Mouse (Mus musculus): ENCODE data around the gene Myo18b.

- no peak for TF ChIP-seq CTCF (IDR thresholded peaks at IDR 0.05; ENCODE audit: extremely low read depth, insufficient read length, insufficient replicate concordance, low read depth, low read length)
- TF ChIP-seq POLR2A (IDR thresholded peaks at IDR 0.05; ENCODE audit: low read depth, low read length): no peak
Measured at GRCm38 (mm10) chr5:112931901-112932300, 35.7 kb upstream of the Myo18b start.
